Mouse (Mus musculus): ENCODE results near the gene Tmem53. TPM values are rescaled to one million over a fixed set of nuclear protein-coding genes. Genes with fewer than 3 reads are reported as not detected.
A peak's percentile ranks its signal among the peaks of the same experiment; 100 is the strongest.

Tmem53 gene
- total and polyA plus RNA-seq, 3 experiments = 0.65 to 1.3 TPM; not detected in 1

DNA sequence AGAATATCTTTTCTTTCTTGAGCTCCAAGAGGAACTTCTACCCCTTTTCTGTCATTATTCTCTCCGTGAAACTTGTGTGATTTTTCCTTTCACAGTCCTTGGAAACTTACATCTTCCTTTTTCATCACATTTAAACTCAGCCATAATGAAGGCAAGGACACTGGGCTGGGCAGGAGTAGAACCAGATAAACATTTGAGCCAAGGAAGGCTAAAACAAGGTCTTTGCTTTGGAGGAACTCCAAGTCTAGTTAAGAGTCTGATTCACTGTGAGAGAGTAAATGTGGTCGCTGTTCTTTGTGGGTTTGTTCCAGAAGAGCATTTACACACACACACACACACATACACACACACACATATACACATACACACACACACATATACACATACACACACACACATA lies 39.9 kb downstream of the Tmem53 start:
- H3K79me2 ChIP-seq (ENCODE audit: control insufficient read depth, insufficient read depth, low read length, poor library complexity) = peaks cover 16% of the 10 kb centered on the region
- H3K4me1 ChIP-seq (ENCODE audit: control insufficient read depth in 1 of 2, insufficient read depth in 2 of 2, low read length in 2 of 2) = peaks cover 3 to 14% of the 10 kb centered on the region in 2 experiments
- H3K9me3 ChIP-seq (replicated peaks; ENCODE audit: insufficient read depth, low read length) = no peaks in the 10 kb centered on the region
- no peak overlapping the region for H3K4me3 ChIP-seq (ENCODE audit: control insufficient read depth in 1 of 2, insufficient read depth in 1 of 2, low read depth in 2 of 2, low read length in 2 of 2)
- no peaks in the 10 kb centered on the region for H3K27me3 ChIP-seq (ENCODE audit: control insufficient read depth in 1 of 2, insufficient read depth in 2 of 2, low read length in 2 of 2)
- TF ChIP-seq ZKSCAN1 (IDR thresholded peaks at IDR 0.05; ENCODE audit: low read depth, low read length) = 0 out of 2 replicates have a peak, but pooled peaks have one; percentile 30
- no peak for TF ChIP-seq GATA1 (IDR thresholded peaks at IDR 0.05; ENCODE audit: low read depth, low read length)
- no peak for TF ChIP-seq SMC3 (IDR thresholded peaks at IDR 0.05; ENCODE audit: low read depth, low read length)
- no peak overlapping the region for H3K9ac ChIP-seq (ENCODE audit: control insufficient read depth, low read depth, low read length, poor library complexity, severe bottlenecking)
- H3K27ac ChIP-seq (ENCODE audit: control insufficient read depth, low read depth, low read length) = no peak overlapping the region
- no peak for DNase-seq (ENCODE audit: low read depth, low spot score)
- peaks cover 2 to 4% of the 10 kb centered on the region in 2 experiments; a peak in 2 of 4 replicates for H3K36me3 ChIP-seq (ENCODE audit: control insufficient read depth in 1 of 2, insufficient read depth in 2 of 2, low read length in 2 of 2)

DNA sequence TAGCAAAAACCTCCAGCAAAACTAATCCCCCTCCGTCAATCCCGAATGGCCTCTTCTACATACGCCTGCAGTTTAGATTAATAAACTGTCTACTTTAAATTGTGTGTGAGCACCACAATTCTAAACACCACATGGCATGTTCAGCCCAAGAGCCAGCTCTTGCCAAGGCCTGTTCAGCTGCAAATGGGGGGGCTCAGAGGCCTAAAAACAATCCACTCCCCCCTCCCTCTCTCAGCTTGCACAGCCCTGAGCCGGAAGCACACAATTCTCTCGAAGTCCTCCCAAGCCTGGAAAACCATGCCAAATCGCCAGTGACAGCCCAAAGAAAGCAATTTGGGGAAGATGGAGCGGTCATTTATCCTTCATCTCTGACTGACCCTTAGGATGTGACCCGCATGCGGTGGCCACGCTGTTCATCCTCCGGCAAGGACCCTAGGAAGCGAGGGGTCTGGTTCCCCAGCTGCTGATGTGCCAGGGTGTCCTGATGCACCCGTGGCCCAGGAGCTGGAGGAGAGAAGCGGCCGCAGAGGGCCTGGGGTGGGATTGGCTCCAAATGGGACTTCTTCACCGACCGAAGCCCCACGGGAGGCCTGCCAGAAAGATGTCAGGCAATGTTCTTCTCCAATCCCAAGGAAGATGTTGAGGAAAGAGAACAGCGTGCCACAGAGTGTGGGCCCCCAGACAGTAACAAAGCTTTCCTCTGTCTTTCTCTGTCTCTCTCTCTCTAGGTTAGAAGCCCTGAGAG lies 45.3 kb downstream of the Tmem53 start:
- Histone ChIP-seq H3K9me3 (replicated peaks; ENCODE audit: insufficient read depth, low read length) (no peaks in the 10 kb centered on the region), H3K27me3 (ENCODE audit: control insufficient read depth in 1 of 2, insufficient read depth in 2 of 2, low read length in 2 of 2) (peaks cover 0 to 5% of the 10 kb centered on the region in 2 experiments; a peak in 3 of 4 replicates), H3K4me1 (ENCODE audit: control insufficient read depth in 1 of 2, insufficient read depth in 2 of 2, low read length in 2 of 2) (no peaks in the 10 kb centered on the region), H3K27ac (ENCODE audit: control insufficient read depth, low read depth, low read length) (no peak overlapping the region), H3K4me3 (ENCODE audit: control insufficient read depth in 1 of 2, insufficient read depth in 1 of 2, low read depth in 2 of 2, low read length in 2 of 2) (no peak overlapping the region), H3K79me2 (ENCODE audit: control insufficient read depth, insufficient read depth, low read length, poor library complexity) (no peaks in the 10 kb centered on the region), H3K36me3 (ENCODE audit: control insufficient read depth in 1 of 2, insufficient read depth in 2 of 2, low read length in 2 of 2) (no peaks in the 10 kb centered on the region), H3K9ac (ENCODE audit: control insufficient read depth, low read depth, low read length, poor library complexity, severe bottlenecking) (no peak overlapping the region)
- TF ChIP-seq ZMIZ1 (IDR thresholded peaks at IDR 0.05; ENCODE audit: low read depth, low read length) (no peak), RAD21 (IDR thresholded peaks at IDR 0.05; ENCODE audit: low read depth, low read length) (no peak), ETS1 (IDR thresholded peaks at IDR 0.05; ENCODE audit: low read depth, low read length) (no peak), BHLHE40 (IDR thresholded peaks at IDR 0.05; ENCODE audit: borderline replicate concordance, low read depth, low read length) (no peak), TBP (IDR thresholded peaks at IDR 0.05; ENCODE audit: low read depth, low read length) (no peak), POLR2A (IDR thresholded peaks at IDR 0.05; ENCODE audit: control insufficient read depth in 1 of 2, insufficient read depth in 1 of 2, low read depth in 1 of 2, low read length in 2 of 2, poor library complexity in 1 of 2) (no peak), CHD2 (IDR thresholded peaks at IDR 0.05; ENCODE audit: low read length) (no peak), NRF1 (IDR thresholded peaks at IDR 0.05; ENCODE audit: insufficient read depth, low read depth, low read length, poor library complexity, severe bottlenecking) (no peak), MXI1 (IDR thresholded peaks at IDR 0.05; ENCODE audit: low read depth, low read length) (no peak), MAFK (IDR thresholded peaks at IDR 0.05; ENCODE audit: borderline replicate concordance, low read depth, low read length) (no peak), CTCF (IDR thresholded peaks at IDR 0.05 in 2 of 3, conservative IDR thresholded peaks at IDR 0.05 in 1 of 3; ENCODE audit: control insufficient read depth in 1 of 3, insufficient read depth in 1 of 3, low read depth in 2 of 3, low read length in 3 of 3, poor library complexity in 1 of 3, severe bottlenecking in 1 of 3) (no peak), ELF1 (IDR thresholded peaks at IDR 0.05; ENCODE audit: low read depth, low read length) (no peak), USF2 (IDR thresholded peaks at IDR 0.05; ENCODE audit: borderline replicate concordance in 1 of 2, insufficient read depth in 1 of 2, low read depth in 1 of 2, low read length in 2 of 2) (no peak), SIN3A (IDR thresholded peaks at IDR 0.05; ENCODE audit: low read length) (no peak), MEF2A (IDR thresholded peaks at IDR 0.05; ENCODE audit: extremely low read depth, insufficient replicate concordance, low read depth, low read length, poor library complexity, severe bottlenecking) (no peak), TAL1 (IDR thresholded peaks at IDR 0.05; ENCODE audit: low read length) (no peak), ZC3H11A (IDR thresholded peaks at IDR 0.05; ENCODE audit: low read depth, low read length) (no peak), POLR2AphosphoS2 (IDR thresholded peaks at IDR 0.05; ENCODE audit: low read length) (no peak), HCFC1 (IDR thresholded peaks at IDR 0.05; ENCODE audit: low read depth, low read length) (no peak)
- DNase-seq (ENCODE audit: low read depth, low spot score) = no peak
